Mouse (Mus musculus): Measurements from ENCODE around the gene Cfap298.

- TF ChIP-seq CTCF (IDR thresholded peaks at IDR 0.05; ENCODE audit: borderline replicate concordance, insufficient read depth, low read length) (no peak), POLR2A (IDR thresholded peaks at IDR 0.05; ENCODE audit: low read depth, low read length) (no peak)
Observed at GRCm38 (mm10) chr16:90927446-90927845, 7.5 kb downstream of the Cfap298 start.
